Mouse (Mus musculus) cerebellum, adult 2 months (tissue): ENCODE results near the gene Eya2.

Experiments
- CTCF ChIP-seq: fragments of 200-500 bp; IDR thresholded peaks from 2 replicates; pipeline ENCODE4 v1.5.1; 2011; ENCODE audit warnings: low read depth, mild to moderate bottlenecking, control low read depth, low read length, moderate library complexity, borderline replicate concordance; ENCODE audit not compliant: insufficient read depth
- POLR2A ChIP-seq: fragments of 200-500 bp; IDR thresholded peaks from 2 replicates; pipeline ENCODE4 v1.6.1; 2011; ENCODE audit warnings: low read length, control low read depth, borderline replicate concordance; ENCODE audit not compliant: insufficient read depth

DNA sequence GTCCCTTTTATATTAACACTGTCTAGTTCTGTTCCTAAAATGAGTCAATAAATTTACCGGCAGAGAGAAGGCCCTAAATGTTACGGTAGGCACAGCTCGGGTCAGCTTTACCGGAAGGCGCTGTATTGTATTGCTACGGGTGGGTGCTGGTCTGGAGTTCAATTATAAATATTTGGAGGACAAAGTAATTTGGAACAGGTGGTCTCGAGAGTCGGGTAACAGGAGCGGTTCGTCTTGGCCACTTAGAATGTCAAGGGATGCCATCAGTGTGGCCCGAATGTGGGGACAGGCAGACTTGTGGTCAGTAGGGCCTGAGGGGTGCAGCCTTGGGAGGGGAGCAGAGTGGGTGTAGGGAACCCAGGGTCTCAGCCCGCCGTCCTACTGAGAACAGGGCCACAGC lies 4.7 kb downstream of the Eya2 start:
- no peak for TF ChIP-seq CTCF
- no peak for TF ChIP-seq POLR2A
